Mouse (Mus musculus) heart, postnatal 0 days (tissue): ENCODE results near the gene Urad.
A peak's percentile ranks its signal among the peaks of the same experiment; 100 is the strongest.

Experiments used
- CTCF ChIP-seq: IDR thresholded peaks from 2 replicates; pipeline ENCODE4 v1.5.1; 2016; ENCODE audit warnings: antibody characterized with exemption, control low read depth, low read depth
- EP300 ChIP-seq: IDR thresholded peaks from 2 replicates; pipeline ENCODE4 v1.6.1; 2016; ENCODE audit warnings: antibody characterized with exemption, low read depth

DNA sequence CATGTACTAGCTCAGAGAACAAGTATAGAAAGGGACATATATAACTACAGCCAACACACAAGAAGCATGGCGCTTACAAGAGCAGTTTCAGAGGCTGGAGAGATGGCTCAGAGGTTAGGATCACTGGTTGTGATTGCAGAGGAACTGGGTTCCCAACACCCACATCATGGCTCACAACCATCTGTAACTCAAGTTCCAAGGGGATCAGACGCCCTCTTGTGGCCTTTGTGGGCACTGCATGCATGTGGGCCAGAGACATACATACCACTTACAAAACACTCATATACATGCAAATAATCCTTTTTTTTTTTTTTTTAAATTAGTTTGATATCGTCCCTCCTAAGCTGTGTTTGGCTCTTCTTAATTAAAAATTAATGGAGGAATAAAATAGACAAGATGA lies 35.3 kb upstream of the Urad start:
- peak; percentile 34 for TF ChIP-seq CTCF
- no peak for TF ChIP-seq EP300
